Mouse (Mus musculus) lung, postnatal 0 days (tissue): ENCODE measurements around the gene Tent5b. TPM values are rescaled to one million over a fixed set of nuclear protein-coding genes. Genes with fewer than 3 reads are reported as not detected.
A peak's percentile ranks its signal among the peaks of the same experiment; 100 is the strongest.

Experiments
- ATAC-seq: fragments of 200-750 bp; cut with Nextera tagmentation; 2 replicates; pipeline ENCODE4 v1.8.0; 2017; ENCODE audit warnings: moderate library complexity
- DNase-seq: peaks from one replicate; pipeline ENCODE4 v3.0.0-alpha.2; 2016; ENCODE audit warnings: low spot score
- H3K27ac ChIP-seq: fragments of 300-500 bp; sonication (generic); 2 replicates; pipeline ENCODE4 v1.5.1; 2014; ENCODE audit warnings: antibody characterized with exemption, mild to moderate bottlenecking, low read length, mixed read lengths
- H3K27me3 ChIP-seq: fragments of 300-500 bp; sonication (generic); replicated peaks from 2 replicates; pipeline ENCODE4 v1.6.1; 2014; ENCODE audit warnings: low read length, mixed read lengths; ENCODE audit not compliant: insufficient read depth
- H3K36me3 ChIP-seq: fragments of 300-500 bp; sonication (generic); 2 replicates; pipeline ENCODE4 v1.6.1; 2014; ENCODE audit warnings: low read length, mixed read lengths; ENCODE audit not compliant: insufficient read depth
- H3K4me1 ChIP-seq: fragments of 300-500 bp; sonication (generic); 2 replicates; pipeline ENCODE4 v1.6.1; 2014; ENCODE audit warnings: antibody characterized with exemption, low read depth, low read length, mixed read lengths; ENCODE audit not compliant: insufficient read depth
- H3K4me2 ChIP-seq: fragments of 300-500 bp; sonication (generic); replicated peaks from 2 replicates; pipeline ENCODE4 v1.6.1; 2014; ENCODE audit warnings: low read depth, mild to moderate bottlenecking, low read length, moderate library complexity, mixed read lengths
- H3K4me3 ChIP-seq: fragments of 300-500 bp; sonication (generic); 2 replicates; pipeline ENCODE4 v1.5.1; 2014; ENCODE audit warnings: low read depth, low read length
- H3K9ac ChIP-seq: fragments of 300-500 bp; sonication (generic); replicated peaks from 2 replicates; pipeline ENCODE4 v1.6.1; 2014; ENCODE audit warnings: low read depth, mild to moderate bottlenecking
- H3K9me3 ChIP-seq: fragments of 300-500 bp; sonication (generic); 2 replicates; pipeline ENCODE4 v1.6.1; 2016; ENCODE audit warnings: low read length, mixed read lengths
- CTCF ChIP-seq: IDR thresholded peaks from 2 replicates; pipeline ENCODE4 v1.5.1; 2016; ENCODE audit warnings: antibody characterized with exemption, mild to moderate bottlenecking
- EP300 ChIP-seq: IDR thresholded peaks from 2 replicates; pipeline ENCODE4 v1.6.1; 2016; ENCODE audit warnings: antibody characterized with exemption, mild to moderate bottlenecking, control low read depth
- WGBS: fragments of 180-500 bp; shearing (Covaris S2); extraction: QIAGEN DNeasy Blood & Tissue Kit; methylation state at CpG from one replicate; pipeline ENCODE4 v1.1.7; 2014; 5-methylcytosine and 5-hydroxymethylcytosine counted together
- polyA plus RNA-seq: library from polyadenylated mRNA; unstranded; fragments of >200 nt; fragmentation: Nextera tagmentation; extraction: Ambion mirVana; gene quantifications from 2 replicates; pipeline ENCODE4 v1.2.1, GENCODE M21; 2015

Gene Tent5b
- polyA plus RNA-seq, 1 experiment from 2014 or later, result 19.1 TPM

DNA sequence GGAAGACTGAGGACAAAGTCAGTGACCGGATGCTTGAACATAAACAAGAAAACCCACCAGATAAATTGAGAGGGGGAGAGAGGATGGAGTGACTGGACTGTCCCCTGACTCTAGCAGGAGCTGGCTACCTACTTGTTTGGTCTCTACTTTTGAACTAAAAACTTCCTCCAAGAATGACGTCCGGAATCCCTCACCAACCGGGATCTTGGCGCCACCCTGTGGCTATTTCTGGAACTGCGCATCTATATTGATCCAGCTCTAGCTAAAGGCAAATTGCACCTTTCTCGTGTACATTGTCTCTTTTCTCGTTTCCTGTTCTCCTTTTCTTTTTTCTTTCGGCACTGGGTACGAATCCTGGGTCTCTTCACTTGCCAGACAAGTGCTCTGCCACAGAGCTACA lies 28.4 kb upstream of the Tent5b start:
- H3K9me3 ChIP-seq, result no peaks in the 10 kb centered on the region
- no peaks in the 10 kb centered on the region for H3K36me3 ChIP-seq
- no peak for TF ChIP-seq EP300
- TF ChIP-seq CTCF, result peak; percentile 93
- H3K4me1 ChIP-seq, result no peaks in the 10 kb centered on the region
- no peak overlapping the region for H3K9ac ChIP-seq
- no peak for ATAC-seq
- 6% methylated on average over 10 of the region's 10 CpGs for WGBS
- H3K27ac ChIP-seq, result no peak overlapping the region
- DNase-seq, result peak; percentile 83
- no peak overlapping the region for H3K4me2 ChIP-seq
- no peaks in the 10 kb centered on the region for H3K27me3 ChIP-seq
- no peak overlapping the region for H3K4me3 ChIP-seq

DNA sequence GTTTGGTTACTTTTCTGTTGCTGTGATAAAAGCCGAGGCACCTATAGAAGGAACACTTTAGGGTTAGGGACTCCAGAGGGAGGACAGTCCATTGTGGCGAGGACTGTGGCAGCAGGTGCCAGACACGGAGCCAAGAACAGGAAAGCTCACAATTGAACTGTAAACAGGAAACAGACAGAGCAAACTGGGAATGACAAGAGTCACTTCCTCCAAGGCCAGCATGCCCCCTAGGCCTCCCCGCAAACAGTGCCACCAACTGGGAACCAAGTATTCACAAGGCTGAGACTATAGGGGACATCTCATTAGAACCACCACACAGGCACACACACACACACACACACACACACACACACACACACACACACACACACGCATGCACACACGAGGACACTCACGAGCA lies 27.5 kb upstream of the Tent5b start:
- TF ChIP-seq CTCF, result peak; percentile 44
- TF ChIP-seq EP300, result peak; percentile 33
- no peak overlapping the region for H3K4me2 ChIP-seq
- H3K4me1 ChIP-seq, result no peaks in the 10 kb centered on the region
- H3K4me3 ChIP-seq, result no peak overlapping the region
- H3K36me3 ChIP-seq, result no peaks in the 10 kb centered on the region
- 51% methylated on average over 6 of the region's 7 CpGs for WGBS
- no peaks in the 10 kb centered on the region for H3K9me3 ChIP-seq
- H3K27ac ChIP-seq, result no peak overlapping the region
- no peaks in the 10 kb centered on the region for H3K27me3 ChIP-seq
- DNase-seq, result peak; percentile 37
- ATAC-seq, result peak; percentile 57
- H3K9ac ChIP-seq, result no peak overlapping the region

DNA sequence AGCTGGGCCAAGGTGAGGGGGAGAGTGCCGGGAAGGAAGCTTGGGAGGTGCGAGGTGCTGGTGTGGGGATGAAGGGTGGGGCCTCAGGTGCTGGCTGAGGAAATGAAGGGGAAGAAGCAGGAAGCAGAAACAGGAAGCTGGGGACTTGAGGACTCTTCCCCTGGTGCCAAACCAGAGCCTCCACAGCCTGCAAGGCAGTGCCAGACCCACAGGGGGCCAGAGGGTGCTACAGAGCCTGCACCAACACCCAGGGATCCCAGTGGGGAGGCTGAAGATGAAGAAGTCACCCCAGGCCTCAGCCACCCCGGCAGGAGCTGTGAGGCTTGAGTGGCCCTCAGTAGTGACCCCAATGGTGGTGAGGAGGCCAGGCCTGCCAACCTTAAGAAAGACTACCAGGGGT lies 21.9 kb upstream of the Tent5b start:
- no peak for DNase-seq
- Histone ChIP-seq H3K9ac (no peak overlapping the region), H3K27me3 (no peaks in the 10 kb centered on the region), H3K4me2 (no peak overlapping the region), H3K27ac (no peak overlapping the region), H3K4me1 (no peaks in the 10 kb centered on the region), H3K36me3 (no peaks in the 10 kb centered on the region), H3K4me3 (no peak overlapping the region), H3K9me3 (no peaks in the 10 kb centered on the region)
- TF ChIP-seq EP300 (no peak), CTCF (peak; percentile 32; the same call in 1 of the 2 replicates)
- no peak for ATAC-seq
- 60% methylated on average over 3 of the region's 3 CpGs for WGBS

DNA sequence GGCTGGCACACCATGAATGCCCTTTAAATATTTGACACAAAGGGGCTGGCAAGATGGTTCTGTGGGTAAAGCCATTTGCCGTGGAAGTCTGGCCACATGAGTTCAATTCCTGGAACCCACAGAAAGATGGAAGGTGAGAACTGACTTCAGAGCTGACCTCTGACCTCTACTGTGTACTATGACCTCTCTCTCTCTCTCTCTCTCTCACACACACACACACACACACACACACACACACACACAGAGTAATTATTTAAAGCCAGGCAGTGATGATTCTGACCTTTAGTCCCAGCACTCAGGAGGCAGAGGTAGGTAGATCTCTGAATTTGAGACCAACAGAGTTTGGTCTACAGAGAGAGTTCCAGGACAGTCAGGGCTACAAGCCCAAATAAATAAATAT lies 19.9 kb upstream of the Tent5b start:
- ATAC-seq, result no peak
- no peak for TF ChIP-seq EP300
- no peak for TF ChIP-seq CTCF
- H3K4me2 ChIP-seq, result no peak overlapping the region

DNA sequence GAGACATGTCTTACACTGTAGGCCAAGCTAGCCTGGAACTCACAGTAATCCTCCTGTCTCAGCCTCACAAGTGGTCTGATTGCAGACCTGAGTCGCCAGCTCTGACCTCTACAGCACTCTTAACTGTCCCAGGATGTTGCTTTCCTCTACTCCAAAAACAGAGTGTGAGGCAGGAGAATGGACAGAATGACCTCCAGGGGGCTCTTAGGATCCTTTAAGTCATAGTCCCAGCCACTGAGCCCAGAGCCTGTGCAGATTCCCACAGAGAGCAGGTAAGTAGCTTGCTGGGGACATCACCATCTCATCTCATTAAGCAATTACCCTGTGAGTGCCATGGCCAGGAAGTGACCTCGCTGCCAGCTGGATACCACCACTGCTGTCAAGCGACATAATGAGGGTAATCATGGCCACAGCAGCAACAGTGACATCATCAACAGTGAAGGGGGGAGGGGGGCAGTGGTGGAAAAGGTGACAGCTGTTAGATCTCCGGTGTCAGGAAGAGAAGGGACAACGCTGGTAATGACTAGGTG lies 19.1 kb upstream of the Tent5b start:
- Histone ChIP-seq H3K4me1 (no peaks in the 10 kb centered on the region), H3K27me3 (no peaks in the 10 kb centered on the region), H3K4me3 (no peak overlapping the region), H3K36me3 (no peaks in the 10 kb centered on the region), H3K9ac (no peak overlapping the region), H3K27ac (no peak overlapping the region), H3K9me3 (no peaks in the 10 kb centered on the region), H3K4me2 (no peak overlapping the region)
- WGBS, result 52% methylated on average over 5 of the region's 5 CpGs
- DNase-seq (no peak), ATAC-seq (peak; percentile 31; the same call in 1 of the 2 replicates)
- TF ChIP-seq CTCF (peak; percentile 9; the same call in 1 of the 2 replicates), EP300 (no peak)

More for the DNA sequence above, 19.9 kb upstream of the Tent5b start:
- Histone ChIP-seq H3K27ac (no peak overlapping the region), H3K27me3 (no peaks in the 10 kb centered on the region), H3K4me3 (no peak overlapping the region), H3K9me3 (no peaks in the 10 kb centered on the region), H3K4me1 (no peaks in the 10 kb centered on the region), H3K36me3 (no peaks in the 10 kb centered on the region), H3K9ac (no peak overlapping the region)
- 82% methylated on average over 1 of the region's 1 CpGs for WGBS
- no peak for DNase-seq

DNA sequence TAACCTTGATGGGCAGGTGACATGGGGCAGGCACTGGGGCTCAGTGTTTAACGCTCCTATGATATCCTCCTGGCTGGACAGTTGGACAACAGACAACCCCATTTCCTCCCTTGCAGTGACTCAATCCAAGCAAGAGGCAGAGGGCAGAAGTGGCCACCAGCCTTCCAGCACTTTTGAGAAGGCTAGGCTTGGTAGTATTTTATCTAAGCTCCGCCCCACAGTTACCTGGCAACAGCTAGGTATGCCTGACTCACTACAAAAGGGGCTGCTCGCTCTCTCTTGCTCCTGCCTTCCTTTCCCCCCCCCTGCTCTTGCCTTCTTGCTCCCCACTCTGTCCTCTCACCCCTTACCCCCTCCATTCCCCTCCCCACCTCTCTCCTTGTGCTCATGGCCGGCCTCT lies 18.6 kb upstream of the Tent5b start:
- H3K4me1 ChIP-seq, result no peaks in the 10 kb centered on the region
- WGBS, result 48% methylated on average over 4 of the region's 4 CpGs
- peak; percentile 71 for ATAC-seq

DNA sequence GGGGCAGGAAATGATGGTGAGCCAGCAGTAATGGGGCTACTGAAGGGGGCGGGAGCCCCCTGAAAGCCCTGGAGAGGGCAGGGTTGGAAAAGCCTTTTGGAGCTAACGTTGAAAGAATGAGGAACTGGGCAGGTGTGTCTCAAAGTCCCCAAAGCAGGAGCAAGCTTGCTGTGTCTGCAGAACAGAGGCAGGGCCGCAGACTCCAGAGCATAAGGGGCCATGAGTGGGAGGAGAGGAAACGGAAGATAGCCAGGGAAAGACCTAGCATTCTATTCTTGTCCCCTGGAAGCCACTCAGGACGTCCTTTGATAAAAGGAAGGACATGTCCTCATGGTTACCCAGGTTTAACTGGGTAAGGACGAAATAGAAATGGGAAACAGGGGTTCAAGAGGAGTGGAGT lies 16.7 kb upstream of the Tent5b start:
- Histone ChIP-seq H3K27me3 (no peaks in the 10 kb centered on the region), H3K4me3 (no peak overlapping the region), H3K27ac (no peak overlapping the region; the same call in 1 of the 2 replicates), H3K4me2 (no peak overlapping the region), H3K9ac (no peak overlapping the region), H3K9me3 (no peaks in the 10 kb centered on the region), H3K36me3 (no peaks in the 10 kb centered on the region), H3K4me1 (no peaks in the 10 kb centered on the region)
- TF ChIP-seq CTCF (no peak), EP300 (no peak)
- WGBS, result 37% methylated on average over 6 of the region's 6 CpGs
- DNase-seq, result no peak
- no peak for ATAC-seq

More for the DNA sequence above, 18.6 kb upstream of the Tent5b start:
- no peaks in the 10 kb centered on the region for H3K36me3 ChIP-seq
- no peak overlapping the region for H3K4me2 ChIP-seq
- TF ChIP-seq EP300, result no peak
- no peak for TF ChIP-seq CTCF
- H3K27ac ChIP-seq, result no peak overlapping the region
- no peak overlapping the region for H3K9ac ChIP-seq
- H3K4me3 ChIP-seq, result no peak overlapping the region
- H3K9me3 ChIP-seq, result no peaks in the 10 kb centered on the region
- peak; percentile 61 for DNase-seq
- H3K27me3 ChIP-seq, result no peaks in the 10 kb centered on the region
